Mouse (Mus musculus) embryo, embryonic 9.5 days (tissue): Measurements from ENCODE around the gene Setdb1.
A peak's percentile ranks its signal among the peaks of the same experiment; 100 is the strongest.

Source experiments
- DNase-seq: peaks from one replicate; pipeline ENCODE4 v3.0.0-alpha.2; 2017; ENCODE audit errors: extremely low spot score

Setdb1 gene

GRCm38 (mm10) chr3:95319110-95319509 is 37.9 kb downstream of the Setdb1 start:
- no peak for DNase-seq

- DNase-seq = no peak
Observed at GRCm38 (mm10) chr3:95318548-95318947, 38.5 kb downstream of the Setdb1 start.

- DNase-seq = peak; percentile 55
Observed at GRCm38 (mm10) chr3:95317414-95318080, 39.5 kb downstream of the Setdb1 start.

GRCm38 (mm10) chr3:95315844-95316550 is 41.0 kb downstream of the Setdb1 start:
- DNase-seq = no peak

- DNase-seq = peak; percentile 93
Observed at GRCm38 (mm10) chr3:95315094-95315843, 41.7 kb downstream of the Setdb1 start.

- DNase-seq = no peak
Observed at GRCm38 (mm10) chr3:95314486-95315093, 42.4 kb downstream of the Setdb1 start, which contains the start of gene Cers2. Gene Cers2 (plus strand): TSS chr3:95314791.

- DNase-seq = no peak
Observed at GRCm38 (mm10) chr3:95314075-95314474, 42.9 kb downstream of the Setdb1 start.

- DNase-seq = no peak
Observed at GRCm38 (mm10) chr3:95313476-95313875, 43.5 kb downstream of the Setdb1 start.

- DNase-seq = no peak
Observed at GRCm38 (mm10) chr3:95312623-95313022, 44.4 kb downstream of the Setdb1 start.

GRCm38 (mm10) chr3:95310968-95311882 is 45.8 kb downstream of the Setdb1 start:
- peak; percentile 59 for DNase-seq

- DNase-seq = no peak
Observed at GRCm38 (mm10) chr3:95310496-95310895, 46.5 kb downstream of the Setdb1 start.

- no peak for DNase-seq
Observed at GRCm38 (mm10) chr3:95307100-95307499, 49.9 kb downstream of the Setdb1 start, which contains the start of gene Anxa9. Gene Anxa9 (minus strand): TSS chr3:95307176.

GRCm38 (mm10) chr3:95306244-95306643 is 50.8 kb downstream of the Setdb1 start:
- DNase-seq = no peak

- no peak for DNase-seq
Observed at GRCm38 (mm10) chr3:95301204-95301796, 55.7 kb downstream of the Setdb1 start.

- no peak for DNase-seq
Observed at GRCm38 (mm10) chr3:95298018-95298417, 59.0 kb downstream of the Setdb1 start.

GRCm38 (mm10) chr3:95296103-95296469 is 60.9 kb downstream of the Setdb1 start:
- peak; percentile 60 for DNase-seq

- DNase-seq = no peak
Observed at GRCm38 (mm10) chr3:95295321-95296102, 61.5 kb downstream of the Setdb1 start.

GRCm38 (mm10) chr3:95294718-95295117 is 62.3 kb downstream of the Setdb1 start:
- no peak for DNase-seq

GRCm38 (mm10) chr3:95294316-95294715 is 62.7 kb downstream of the Setdb1 start:
- no peak for DNase-seq

- DNase-seq = no peak
Observed at GRCm38 (mm10) chr3:95293537-95293936, 63.5 kb downstream of the Setdb1 start.
